Mouse (Mus musculus) heart, postnatal 0 days (tissue): ENCODE measurements around the gene Hoxa1.

Source experiments
- CTCF ChIP-seq: IDR thresholded peaks from 2 replicates; pipeline ENCODE4 v1.5.1; 2016; ENCODE audit warnings: antibody characterized with exemption, control low read depth, low read depth
- EP300 ChIP-seq: IDR thresholded peaks from 2 replicates; pipeline ENCODE4 v1.6.1; 2016; ENCODE audit warnings: antibody characterized with exemption, low read depth

DNA sequence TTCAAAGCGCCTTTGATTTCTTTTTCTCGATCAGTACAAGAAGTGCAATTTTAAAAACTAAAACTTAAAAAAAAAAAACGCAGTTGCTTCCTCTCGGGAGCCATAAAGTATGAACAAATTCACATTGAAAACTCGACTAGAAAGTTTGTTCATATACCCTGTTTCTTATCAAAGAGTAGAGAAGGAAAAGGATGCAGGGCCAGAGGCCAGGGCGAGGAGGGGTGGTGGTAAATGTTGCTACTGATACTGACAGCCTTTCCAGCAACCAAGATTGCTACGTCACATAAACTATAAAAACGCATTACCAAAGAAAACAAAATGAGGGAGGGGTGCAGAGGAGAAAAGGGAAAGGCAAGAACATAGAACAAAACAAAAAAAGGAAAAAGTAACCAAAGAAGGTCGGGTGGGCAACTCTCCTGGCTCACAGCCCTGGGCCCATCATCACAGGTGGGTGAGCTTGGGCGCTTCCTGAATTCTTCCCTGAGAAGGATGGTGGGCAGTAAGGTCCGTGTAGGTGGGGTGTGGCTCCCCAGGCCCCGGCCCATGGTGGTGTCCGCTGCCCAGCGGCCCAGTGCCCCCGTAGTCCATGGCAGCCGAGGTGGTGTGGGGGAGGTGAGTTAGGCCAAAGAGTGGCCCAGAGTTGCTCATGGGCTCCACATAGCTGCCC is 11.5 kb upstream of the Hoxa1 start:
- TF ChIP-seq CTCF: no peak
- TF ChIP-seq EP300: no peak
